Mouse (Mus musculus) lung, postnatal 25 days (tissue): Measurements from ENCODE around the gene Nid1.
"Not testable (repeated sequence)": the region's sequence is repeated elsewhere in the genome, so short reads cannot be mapped to it uniquely, and the experiment has no call there.

Source experiments
- DNase-seq: peaks from one replicate; pipeline ENCODE4 v3.0.0; 2022; ENCODE audit warnings: low spot score

Gene Nid1

DNA sequence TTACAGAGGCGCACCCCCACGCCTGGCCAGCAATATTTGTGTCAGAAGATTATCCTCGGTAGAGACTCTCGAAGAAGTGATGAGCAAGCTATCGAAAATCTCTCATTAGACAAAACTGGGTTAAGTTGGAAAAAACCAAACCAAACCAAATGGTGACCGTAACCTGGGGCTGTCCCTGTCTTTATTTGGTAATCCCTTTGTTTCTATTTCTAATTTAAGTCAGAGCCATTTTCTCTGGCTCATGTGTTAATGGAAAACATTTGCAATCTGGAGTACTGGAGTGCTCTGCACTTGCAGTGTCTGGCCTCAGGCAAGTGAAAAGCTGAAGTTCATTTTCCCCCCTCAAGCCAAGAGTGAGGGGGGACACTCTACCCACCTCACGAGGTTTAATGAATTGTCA is 16.9 kb downstream of the Nid1 start:
- not testable (repeated sequence) for DNase-seq

DNA sequence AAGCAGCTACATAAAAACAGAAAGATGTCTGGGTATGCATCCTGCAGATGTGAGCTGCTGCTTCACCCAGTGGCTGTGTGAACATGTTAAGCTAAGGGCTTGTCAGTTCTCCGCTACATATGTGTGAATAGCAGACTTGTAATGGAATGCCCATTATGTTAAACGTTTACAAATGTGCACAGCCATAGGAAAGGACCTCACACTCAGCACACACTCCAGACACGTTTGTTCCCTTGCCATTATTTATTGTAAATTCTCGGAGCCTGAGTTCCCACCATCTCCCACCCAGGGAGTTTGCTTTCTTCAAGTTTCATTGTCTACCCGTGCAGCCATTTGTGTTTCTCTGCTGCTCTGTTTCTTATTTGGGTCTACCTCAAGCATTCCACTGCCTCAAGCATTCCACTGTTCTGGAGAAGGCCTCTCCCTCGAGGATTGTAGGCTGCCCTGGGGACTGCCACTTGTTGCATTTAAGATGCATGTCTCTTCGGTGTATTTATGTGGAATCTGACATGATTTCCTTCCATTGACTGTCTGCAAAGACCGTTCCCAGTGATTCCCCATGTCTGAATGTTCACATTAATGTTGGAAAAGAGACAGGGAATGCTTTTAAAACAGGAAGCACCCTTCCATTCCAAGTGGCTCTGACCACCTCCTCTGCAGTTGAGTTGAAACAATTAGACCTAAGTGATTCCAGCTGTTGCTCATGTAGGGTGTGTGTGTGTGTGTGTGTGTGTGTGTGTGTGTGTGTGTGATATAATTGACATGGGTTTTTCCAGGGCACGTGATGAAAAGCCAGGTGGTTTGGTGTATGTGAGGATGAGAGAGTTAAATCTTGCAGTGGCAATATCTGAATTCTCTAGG is 18.5 kb downstream of the Nid1 start:
- not testable (repeated sequence) for DNase-seq

GRCm38 (mm10) chr13:13458138-13458737 is 20.9 kb downstream of the Nid1 start:
- DNase-seq = no peak

GRCm38 (mm10) chr13:13460521-13461138 is 23.3 kb downstream of the Nid1 start:
- DNase-seq = no peak

GRCm38 (mm10) chr13:13461446-13462192 is 24.3 kb downstream of the Nid1 start:
- DNase-seq = no peak

- no peak for DNase-seq
Measured at GRCm38 (mm10) chr13:13463949-13464348, 26.6 kb downstream of the Nid1 start.

DNA sequence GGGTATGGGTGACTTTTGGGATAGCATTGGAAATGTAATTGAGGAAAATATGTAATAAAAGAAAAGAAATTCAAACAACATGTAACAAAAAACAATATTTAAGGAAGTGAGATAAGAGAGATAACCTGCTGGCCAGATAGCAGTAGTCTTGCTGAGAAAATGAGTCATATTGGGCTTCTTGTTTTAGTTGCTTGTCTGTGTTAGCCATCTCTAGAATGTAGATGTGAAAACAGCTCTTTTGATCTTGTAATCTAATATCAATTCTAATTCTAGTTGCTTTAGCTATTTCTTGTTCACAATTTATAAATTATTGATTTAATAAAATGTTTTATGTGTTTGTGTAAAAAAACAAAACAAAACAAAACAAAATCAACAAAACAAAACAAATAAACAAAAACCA is 29.9 kb downstream of the Nid1 start:
- DNase-seq = not testable (repeated sequence)

- no peak for DNase-seq
Measured at GRCm38 (mm10) chr13:13468513-13468912, 31.2 kb downstream of the Nid1 start.

DNA sequence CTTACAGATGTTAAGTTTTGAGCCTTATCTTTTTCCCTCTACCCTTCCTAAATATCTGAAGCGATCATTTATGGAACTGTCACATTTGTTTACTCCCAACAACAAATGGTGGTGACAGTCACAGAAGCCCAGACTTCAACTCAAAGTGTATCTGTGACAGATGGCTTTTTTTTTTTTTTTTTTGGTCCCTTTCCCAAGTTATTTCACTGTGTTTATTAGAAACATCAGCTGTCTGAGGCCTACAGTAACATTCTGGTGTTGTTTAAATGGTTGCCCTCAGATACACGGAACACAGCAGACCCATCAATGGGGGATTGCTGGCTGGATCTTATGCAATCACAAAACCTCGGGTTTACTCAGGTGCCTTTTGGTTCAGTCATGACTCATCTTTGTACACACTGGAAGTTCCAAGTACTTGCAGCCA is 34.0 kb downstream of the Nid1 start:
- DNase-seq = no peak

DNA sequence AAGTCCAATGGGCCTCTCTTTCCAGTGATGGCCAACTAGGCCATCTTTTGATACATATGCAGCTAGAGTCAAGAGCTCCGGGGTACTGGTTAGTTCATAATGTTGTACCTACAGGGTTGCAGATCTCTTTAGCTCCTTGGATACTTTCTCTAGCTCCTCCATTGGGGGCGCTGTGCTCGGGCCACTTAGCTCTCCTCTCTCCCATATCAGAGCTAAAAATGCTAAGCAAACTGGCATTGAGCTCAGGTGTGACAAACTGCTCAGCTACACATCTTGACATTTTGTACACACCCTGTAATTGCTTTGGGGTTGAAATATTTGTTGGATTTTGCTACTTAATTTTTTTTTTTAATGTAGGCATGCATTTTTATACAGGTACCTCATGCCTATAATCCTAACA is 37.1 kb downstream of the Nid1 start:
- DNase-seq = not testable (repeated sequence)

DNA sequence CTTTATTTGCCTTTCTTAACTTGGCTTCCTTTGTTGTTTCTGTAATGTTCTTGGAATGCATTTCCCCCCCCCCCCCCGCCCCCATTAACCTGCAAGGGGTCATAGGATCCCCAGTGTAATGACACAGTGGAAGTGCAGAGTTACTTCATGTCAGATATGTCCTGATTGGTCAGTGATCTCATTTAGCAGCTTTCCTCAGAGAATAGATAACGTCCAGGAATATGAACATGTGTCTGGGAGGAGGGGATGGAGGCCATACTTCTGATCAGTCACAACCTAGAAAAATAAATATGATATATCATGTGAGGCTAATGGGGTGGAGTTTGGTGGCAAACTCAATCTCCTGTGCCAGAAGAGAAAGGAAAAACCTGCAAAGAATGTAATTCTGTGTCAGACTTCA is 37.6 kb downstream of the Nid1 start:
- no peak for DNase-seq

DNA sequence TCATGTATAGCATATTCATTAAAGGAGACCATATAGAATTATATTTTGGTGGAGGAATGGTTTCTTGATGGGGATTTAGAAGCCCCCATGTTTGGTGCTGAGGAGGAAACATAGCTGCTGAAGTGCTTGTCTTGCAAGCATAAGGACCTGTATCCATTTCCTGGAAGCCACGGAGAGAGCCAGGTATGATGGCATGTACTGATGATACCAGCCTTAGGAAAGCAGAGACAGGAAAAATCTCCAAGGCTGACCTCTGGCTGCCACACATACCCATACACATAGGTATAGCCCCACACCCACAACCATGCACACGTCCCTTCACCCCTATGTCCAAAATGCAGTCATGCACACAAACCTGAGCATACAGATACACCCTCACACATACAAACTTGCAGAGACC is 39.2 kb downstream of the Nid1 start:
- no peak for DNase-seq

GRCm38 (mm10) chr13:13477046-13477445 is 39.7 kb downstream of the Nid1 start:
- no peak for DNase-seq

DNA sequence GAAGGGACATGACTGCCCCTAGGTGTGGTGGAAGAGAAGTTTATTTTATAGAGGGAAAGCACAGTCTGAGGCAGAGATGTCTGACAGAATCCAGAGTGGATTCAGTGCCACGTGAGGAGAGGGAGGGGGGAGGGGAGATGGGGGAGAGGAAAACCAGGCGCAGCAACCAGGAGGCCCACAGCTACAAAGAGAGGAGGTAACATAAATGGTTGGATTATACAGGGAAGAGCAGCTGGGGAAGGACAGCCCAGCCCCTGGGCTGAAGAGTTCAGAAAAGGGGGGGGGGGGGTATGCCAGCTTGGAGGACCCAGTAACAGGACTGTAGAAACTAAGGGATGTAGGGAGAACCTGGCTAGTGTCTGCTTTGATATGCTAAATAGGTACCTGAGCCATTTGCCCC is 42.6 kb downstream of the Nid1 start:
- DNase-seq = no peak

- peak; percentile 16 for DNase-seq
Measured at GRCm38 (mm10) chr13:13481033-13481432, 43.7 kb downstream of the Nid1 start.

DNA sequence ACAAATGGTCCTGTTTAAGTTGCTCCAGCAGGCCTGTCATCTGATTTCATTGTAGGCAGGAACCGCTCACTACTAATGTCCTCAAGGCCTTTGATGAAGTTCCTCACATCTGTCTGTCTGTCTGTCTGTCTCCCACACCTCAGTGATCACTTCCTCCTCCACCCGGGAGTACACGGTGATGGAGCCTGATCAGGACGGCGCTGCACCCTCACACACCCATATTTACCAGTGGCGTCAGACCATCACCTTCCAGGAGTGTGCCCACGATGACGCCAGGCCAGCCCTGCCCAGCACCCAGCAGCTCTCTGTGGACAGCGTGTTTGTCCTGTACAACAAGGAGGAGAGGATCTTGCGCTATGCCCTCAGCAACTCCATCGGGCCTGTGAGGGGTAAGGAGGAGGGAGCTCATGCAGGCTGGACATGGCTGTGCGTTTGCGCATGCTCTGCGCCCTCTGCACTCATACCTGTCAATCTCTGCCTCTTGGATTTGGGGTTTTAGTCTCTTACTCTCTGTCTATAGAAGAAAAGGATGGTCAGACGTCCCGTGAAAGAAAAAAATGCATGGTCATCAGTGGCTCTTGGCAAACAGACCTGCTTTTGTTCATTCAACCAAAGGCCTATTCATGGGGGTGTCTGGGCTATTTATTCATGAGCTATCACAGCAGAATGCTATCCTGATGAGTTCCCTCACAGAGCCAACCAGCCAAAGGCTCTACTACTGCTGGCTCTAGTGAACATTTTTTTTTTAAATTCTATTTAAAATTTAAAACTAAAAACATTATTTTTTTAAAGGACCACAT is 44.7 kb downstream of the Nid1 start:
- no peak for DNase-seq

DNA sequence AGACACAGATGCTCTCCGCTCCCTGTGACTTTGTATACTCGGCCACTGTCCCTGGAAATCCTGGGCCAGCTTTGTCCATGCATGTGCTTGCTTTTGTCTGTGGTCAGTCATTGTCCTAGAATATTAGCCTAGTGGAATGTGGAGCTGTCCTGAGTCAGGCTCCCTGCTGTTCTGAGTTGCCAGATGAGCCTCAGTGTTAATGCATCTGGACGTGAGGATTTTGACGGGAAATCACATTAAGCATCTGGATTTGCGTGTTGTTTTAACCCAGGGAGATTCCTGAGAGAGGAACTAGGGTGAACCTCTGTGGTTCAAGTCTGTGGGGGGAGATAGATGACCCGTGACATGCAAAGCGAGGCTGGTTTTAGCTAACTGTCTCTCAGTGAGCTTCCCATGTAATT is 47.0 kb downstream of the Nid1 start:
- no peak for DNase-seq

DNA sequence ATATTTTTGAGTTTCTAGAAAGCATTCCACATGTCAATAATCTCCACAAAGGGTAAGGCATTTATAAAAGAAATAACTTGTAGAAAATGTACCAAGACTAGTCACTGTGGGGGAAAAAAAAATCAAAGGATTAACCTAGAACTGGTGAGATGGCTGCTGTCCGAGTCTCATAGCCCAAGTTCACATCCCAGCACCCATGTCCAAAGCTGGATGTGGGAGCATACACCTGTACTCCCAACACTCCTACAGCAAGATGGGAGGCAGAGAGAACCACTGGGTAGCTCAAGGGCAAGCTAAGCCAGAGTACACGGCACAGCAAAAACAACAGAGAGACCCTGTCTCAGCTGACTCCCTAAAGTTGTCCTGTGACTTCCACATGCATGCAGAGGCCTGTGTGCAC is 47.5 kb downstream of the Nid1 start:
- DNase-seq = no peak

DNA sequence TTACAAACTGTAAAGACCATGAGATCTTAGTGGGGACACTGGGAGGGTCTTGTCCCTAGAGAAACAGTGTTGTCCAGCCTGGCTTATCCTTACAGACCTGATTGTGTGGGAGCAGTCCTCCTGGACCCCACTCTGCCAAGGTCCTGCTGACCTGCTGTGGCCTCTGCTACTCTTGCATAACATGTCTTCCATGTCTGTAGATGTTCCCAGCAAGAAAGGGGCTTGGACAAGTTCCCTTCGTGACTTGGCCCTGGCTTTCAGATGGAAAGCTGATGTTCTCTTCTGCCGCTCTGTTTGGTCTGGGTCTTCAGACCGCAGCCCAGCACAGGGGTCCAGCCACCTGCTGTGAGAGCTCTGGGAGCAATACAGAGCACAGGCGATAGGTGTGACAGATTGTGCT is 48.3 kb downstream of the Nid1 start:
- peak; percentile 29 for DNase-seq

DNA sequence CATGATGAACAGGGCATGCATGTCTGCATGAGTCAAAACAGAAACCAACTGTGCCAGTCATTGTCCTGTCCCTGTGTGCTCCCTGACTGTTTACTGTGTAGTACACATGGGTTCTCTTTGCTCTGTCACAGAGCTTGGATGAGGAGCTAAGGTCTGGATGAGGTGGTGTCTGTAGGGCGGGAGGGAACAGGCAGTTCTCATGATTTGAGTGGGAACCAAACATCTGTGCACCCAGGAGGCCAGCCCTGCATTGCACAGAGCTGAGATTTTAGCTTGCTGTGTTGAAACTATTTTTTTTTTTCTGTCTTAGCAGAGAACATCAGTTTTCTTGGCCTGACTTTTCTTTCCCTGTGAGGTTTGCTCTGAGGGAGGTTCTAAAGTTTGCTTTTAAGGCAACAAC is 50.5 kb downstream of the Nid1 start:
- DNase-seq = peak; percentile 35

GRCm38 (mm10) chr13:13489861-13490260 is 52.5 kb downstream of the Nid1 start:
- DNase-seq = no peak

DNA sequence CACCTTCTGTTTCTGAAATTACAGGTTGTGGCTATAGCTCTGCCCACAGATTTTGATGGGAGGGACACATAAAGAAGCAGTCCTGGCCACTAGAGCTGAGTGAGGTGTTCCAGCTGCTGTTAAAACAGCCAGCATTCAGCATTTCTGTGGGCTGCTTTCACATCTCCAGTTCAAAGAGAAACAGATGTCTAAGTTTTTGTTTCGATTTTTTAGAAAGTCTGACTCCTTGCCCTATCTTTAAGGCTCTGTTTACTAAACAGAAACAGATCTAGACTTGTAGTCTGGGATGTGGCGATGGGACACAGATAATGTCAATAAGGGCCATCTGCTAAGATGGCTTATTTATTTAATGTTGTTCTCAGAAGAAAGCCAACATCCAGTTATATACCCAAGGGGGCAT is 54.8 kb downstream of the Nid1 start:
- peak; percentile 14 for DNase-seq
